Mouse (Mus musculus): ENCODE data around the gene Trim23.

GRCm38 (mm10) chr13:104155106-104155505, 23.5 kb upstream of the Trim23 start:
- TF ChIP-seq TAL1 (IDR thresholded peaks at IDR 0.05; ENCODE audit: low read length): no peak
- TF ChIP-seq GATA1 (IDR thresholded peaks at IDR 0.05; ENCODE audit: low read length): no peak
